Mouse (Mus musculus) forebrain, embryonic 11.5 days (tissue): ENCODE results near the gene Atp8b5. TPM values are rescaled to one million over a fixed set of nuclear protein-coding genes. Genes with fewer than 3 reads are reported as not detected.

Experiments used
- ATAC-seq: fragments of 200-750 bp; cut with Nextera tagmentation; replicated peaks from 2 replicates; pipeline ENCODE4 v1.8.0; 2017; ENCODE audit warnings: moderate TSS enrichment; ENCODE audit not compliant: low FRiP score
- DNase-seq: peaks from one replicate; pipeline ENCODE4 v3.0.0-alpha.2; 2017; ENCODE audit warnings: low spot score
- H3K27ac ChIP-seq: fragments of 300-500 bp; sonication (generic); 2 replicates; pipeline ENCODE4 v1.5.1; 2014; ENCODE audit warnings: low read depth, low read length
- H3K27me3 ChIP-seq: fragments of 300-500 bp; sonication (generic); 2 replicates; pipeline ENCODE4 v1.6.1; 2014; ENCODE audit warnings: mild to moderate bottlenecking, low read length, mixed read lengths; ENCODE audit not compliant: control insufficient read depth, insufficient read depth
- H3K36me3 ChIP-seq: fragments of 300-500 bp; sonication (generic); 2 replicates; pipeline ENCODE4 v1.6.1; 2014; ENCODE audit warnings: mild to moderate bottlenecking, low read length, moderate library complexity, mixed read lengths; ENCODE audit not compliant: control insufficient read depth, insufficient read depth
- H3K4me1 ChIP-seq: fragments of 300-500 bp; sonication (generic); replicated peaks from 2 replicates; pipeline ENCODE4 v1.6.1; 2014; ENCODE audit warnings: low read length, mixed read lengths; ENCODE audit not compliant: control insufficient read depth, insufficient read depth
- H3K4me2 ChIP-seq: fragments of 300-500 bp; sonication (generic); 2 replicates; pipeline ENCODE4 v1.6.1; 2014; ENCODE audit warnings: low read depth, mild to moderate bottlenecking, low read length, moderate library complexity, mixed read lengths; ENCODE audit not compliant: severe bottlenecking
- H3K4me3 ChIP-seq: fragments of 300-500 bp; sonication (generic); 2 replicates; pipeline ENCODE4 v1.5.1; 2014; ENCODE audit warnings: low read depth, low read length
- H3K9ac ChIP-seq: fragments of 300-500 bp; sonication (generic); 2 replicates; pipeline ENCODE4 v1.6.1; 2014; ENCODE audit warnings: low read length
- H3K9me3 ChIP-seq: fragments of 300-500 bp; sonication (generic); 2 replicates; pipeline ENCODE4 v1.6.1; 2016; ENCODE audit warnings: low read length, mixed read lengths; ENCODE audit not compliant: control insufficient read depth
- WGBS: fragments of 180-500 bp; shearing (Covaris S2); extraction: QIAGEN DNeasy Blood & Tissue Kit; methylation state at CpG from one replicate; pipeline ENCODE4 v1.1.7; 2014; 5-methylcytosine and 5-hydroxymethylcytosine counted together
- polyA plus RNA-seq: library from polyadenylated mRNA; unstranded; fragments of >200 nt; fragmentation: Nextera tagmentation; extraction: Ambion mirVana; gene quantifications from 2 replicates; pipeline ENCODE4 v1.2.1, GENCODE M21; 2014

Gene Atp8b5
- polyA plus RNA-seq, 1 experiment from 2014 or later, result 0.60 TPM

- WGBS, result 22% methylated on average over 2 of the region's 2 CpGs
- Histone ChIP-seq H3K9me3 (no peaks in the 10 kb centered on the region), H3K4me3 (peak overlapping the region; percentile 35), H3K9ac (0 out of 2 replicates have a peak overlapping the region, but pooled peaks have one; percentile 10), H3K27me3 (no peaks in the 10 kb centered on the region), H3K4me2 (peak overlapping the region; percentile 67; the same call in 1 of the 2 replicates), H3K36me3 (no peaks in the 10 kb centered on the region), H3K4me1 (no peaks in the 10 kb centered on the region; the same call in 1 of the 2 replicates), H3K27ac (no peak overlapping the region)
- ATAC-seq, result no peak
- DNase-seq, result no peak
Observed at GRCm38 (mm10) chr4:43267323-43267658, 332 bp downstream of the Atp8b5 start.

DNA sequence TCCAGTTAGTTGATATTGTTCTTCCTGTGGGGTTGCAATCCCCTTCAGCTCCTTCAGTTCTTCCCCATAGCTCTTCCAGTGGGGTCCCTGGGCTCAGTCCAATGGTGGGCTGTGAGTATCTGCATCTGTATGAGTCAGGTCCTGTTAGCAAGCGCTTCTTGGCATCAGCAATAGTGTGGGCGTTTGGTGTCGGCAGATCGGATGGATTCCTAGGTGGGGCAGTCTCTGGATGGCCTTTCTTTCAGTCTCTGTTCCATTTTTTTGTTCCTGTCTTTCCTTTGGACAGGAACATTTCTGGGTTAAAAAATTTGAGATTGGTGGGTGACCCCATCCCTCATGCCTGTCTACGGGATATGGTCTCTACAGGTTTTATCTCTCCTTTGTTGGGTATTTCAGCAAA, 18.5 kb downstream of the Atp8b5 start:
- WGBS, result 99% methylated on average over 5 of the region's 5 CpGs
- DNase-seq, result no peak
- no peaks in the 10 kb centered on the region for H3K27me3 ChIP-seq
- no peaks in the 10 kb centered on the region for H3K36me3 ChIP-seq
- H3K4me3 ChIP-seq, result no peak overlapping the region
- no peak overlapping the region for H3K9ac ChIP-seq
- H3K4me1 ChIP-seq, result no peaks in the 10 kb centered on the region
- H3K9me3 ChIP-seq, result no peaks in the 10 kb centered on the region
- no peak overlapping the region for H3K4me2 ChIP-seq
- ATAC-seq, result no peak
- H3K27ac ChIP-seq, result no peak overlapping the region

DNA sequence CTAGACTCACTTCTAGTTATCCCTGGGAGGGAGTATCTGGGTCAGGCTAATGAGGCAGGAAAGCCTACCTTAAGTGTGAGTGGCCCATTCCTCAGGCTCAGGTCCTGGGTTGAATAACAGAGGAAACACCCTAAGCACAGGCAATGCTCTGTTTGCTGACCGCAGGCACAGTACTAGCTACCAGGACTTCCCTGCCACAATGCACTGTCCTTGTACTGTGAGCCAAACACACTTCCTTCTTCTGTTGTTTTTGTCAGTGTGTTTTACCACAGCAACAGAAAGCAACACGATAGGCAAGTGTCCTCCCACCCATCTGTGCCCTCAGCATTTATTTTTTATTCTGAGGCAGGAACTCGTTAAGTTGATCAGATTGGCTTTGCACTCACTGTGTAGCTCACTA, 20.3 kb downstream of the Atp8b5 start:
- 67% methylated on average over 3 of the region's 3 CpGs for WGBS
- Histone ChIP-seq H3K4me2 (no peak overlapping the region), H3K27me3 (no peaks in the 10 kb centered on the region), H3K4me3 (no peak overlapping the region), H3K36me3 (no peaks in the 10 kb centered on the region), H3K9me3 (no peaks in the 10 kb centered on the region), H3K4me1 (no peaks in the 10 kb centered on the region), H3K27ac (no peak overlapping the region), H3K9ac (no peak overlapping the region)
- ATAC-seq (no peak), DNase-seq (no peak)

- Histone ChIP-seq H3K27me3 (no peaks in the 10 kb centered on the region), H3K4me3 (no peak overlapping the region), H3K36me3 (no peaks in the 10 kb centered on the region), H3K9ac (no peak overlapping the region), H3K9me3 (no peaks in the 10 kb centered on the region), H3K4me2 (no peak overlapping the region), H3K27ac (no peak overlapping the region), H3K4me1 (no peaks in the 10 kb centered on the region)
- ATAC-seq, result no peak
- 39% methylated on average over 6 of the region's 6 CpGs for WGBS
- no peak for DNase-seq
Observed at GRCm38 (mm10) chr4:43294001-43294400, 27.0 kb downstream of the Atp8b5 start.

DNA sequence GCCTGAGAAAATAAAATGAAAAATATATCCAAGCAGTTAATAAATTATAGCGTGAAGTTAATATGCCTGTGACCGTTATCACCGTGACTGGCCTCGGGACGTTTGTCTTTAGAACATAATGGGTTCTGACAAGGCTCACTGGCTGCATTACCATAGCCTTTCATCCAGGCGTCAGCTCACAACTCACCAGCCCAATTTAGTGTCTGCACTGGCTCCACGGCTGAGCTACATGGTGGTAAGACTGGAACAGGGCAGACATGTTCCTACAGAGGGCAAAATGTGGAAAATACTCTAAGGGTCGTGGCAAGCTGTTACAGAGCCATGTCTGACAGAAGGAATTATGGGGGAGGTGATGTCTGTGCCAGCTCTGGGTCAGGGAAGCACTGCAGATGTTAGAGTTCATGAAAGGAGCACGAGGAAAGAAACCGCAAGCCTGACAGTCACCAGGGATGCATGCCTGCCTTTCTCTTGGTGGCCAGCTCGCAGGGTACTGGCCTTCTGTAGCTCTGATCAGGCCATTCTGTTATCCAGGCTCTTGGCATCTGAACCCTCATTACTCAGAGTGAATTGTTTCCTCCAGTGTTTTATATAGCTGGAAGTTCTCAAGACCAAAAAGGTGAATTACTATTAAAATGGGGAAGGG, 42.9 kb downstream of the Atp8b5 start:
- Histone ChIP-seq H3K4me1 (0 out of 2 replicates have a peak, but pooled peaks cover 3% of the 10 kb centered on the region), H3K36me3 (no peaks in the 10 kb centered on the region), H3K27me3 (no peaks in the 10 kb centered on the region), H3K27ac (0 out of 2 replicates have a peak overlapping the region, but pooled peaks have one; percentile 8), H3K9me3 (no peaks in the 10 kb centered on the region), H3K9ac (no peak overlapping the region), H3K4me3 (no peak overlapping the region), H3K4me2 (no peak overlapping the region)
- WGBS, result 56% methylated on average over 11 of the region's 11 CpGs
- no peak for ATAC-seq
- DNase-seq, result no peak

DNA sequence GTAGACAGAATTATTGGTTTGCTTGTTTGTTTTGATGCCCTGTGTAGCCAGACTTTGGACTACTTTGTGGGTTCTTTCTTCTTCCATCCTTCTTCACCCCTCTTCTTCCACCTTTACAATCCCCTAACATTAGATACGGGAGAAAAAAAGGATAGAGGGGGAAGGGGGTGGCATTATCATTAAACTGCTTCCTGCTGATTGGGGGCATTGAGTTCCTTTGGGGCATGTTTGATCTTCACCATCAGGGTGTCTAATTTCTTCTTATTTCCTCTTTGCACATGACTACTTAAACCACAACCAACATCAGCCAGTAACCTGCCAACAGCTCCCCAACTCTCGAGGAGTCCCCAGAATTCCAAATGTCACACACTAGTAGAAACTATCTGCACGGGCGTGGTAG, 54.6 kb downstream of the Atp8b5 start:
- ATAC-seq (no peak), DNase-seq (no peak)
- Histone ChIP-seq H3K9me3 (no peaks in the 10 kb centered on the region), H3K36me3 (no peaks in the 10 kb centered on the region), H3K27me3 (no peaks in the 10 kb centered on the region), H3K9ac (no peak overlapping the region), H3K4me3 (no peak overlapping the region), H3K4me2 (no peak overlapping the region), H3K4me1 (no peaks in the 10 kb centered on the region), H3K27ac (no peak overlapping the region)
- WGBS, result 91% methylated on average over 4 of the region's 4 CpGs

DNA sequence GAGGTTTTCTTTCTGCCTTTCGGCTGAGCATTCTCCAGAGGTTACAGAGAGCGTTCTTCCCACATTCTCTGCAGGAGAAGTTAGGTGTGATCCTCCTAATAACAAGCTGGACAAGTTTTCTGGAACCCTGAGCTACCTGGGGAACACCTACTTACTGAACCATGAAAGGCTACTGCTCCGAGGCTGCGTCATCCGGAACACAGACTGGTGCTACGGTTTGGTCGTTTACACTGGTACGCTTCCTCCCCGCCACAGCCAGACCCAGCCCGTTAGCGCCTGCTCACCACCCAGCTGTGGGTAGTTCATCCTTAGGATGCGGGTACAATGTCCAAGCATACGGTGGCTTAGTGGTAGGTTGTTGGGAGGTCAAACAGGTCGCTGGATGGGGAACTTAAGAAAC, 55.4 kb downstream of the Atp8b5 start:
- WGBS, result 89% methylated on average over 14 of the region's 14 CpGs
- Histone ChIP-seq H3K27ac (no peak overlapping the region), H3K4me3 (no peak overlapping the region), H3K36me3 (no peaks in the 10 kb centered on the region), H3K4me1 (no peaks in the 10 kb centered on the region), H3K9me3 (no peaks in the 10 kb centered on the region), H3K27me3 (no peaks in the 10 kb centered on the region), H3K4me2 (no peak overlapping the region), H3K9ac (no peak overlapping the region)
- DNase-seq, result no peak
- ATAC-seq, result no peak

- no peak overlapping the region for H3K27ac ChIP-seq
- H3K4me1 ChIP-seq, result no peaks in the 10 kb centered on the region
- DNase-seq, result no peak
- no peak for ATAC-seq
- H3K4me2 ChIP-seq, result no peak overlapping the region
- H3K27me3 ChIP-seq, result no peaks in the 10 kb centered on the region
- no peak overlapping the region for H3K9ac ChIP-seq
- WGBS, result 95% methylated on average over 2 of the region's 2 CpGs
- no peaks in the 10 kb centered on the region for H3K36me3 ChIP-seq
- no peaks in the 10 kb centered on the region for H3K9me3 ChIP-seq
- H3K4me3 ChIP-seq, result no peak overlapping the region
Observed at GRCm38 (mm10) chr4:43327118-43327517, 60.2 kb downstream of the Atp8b5 start.

GRCm38 (mm10) chr4:43334771-43335170, 67.8 kb downstream of the Atp8b5 start:
- no peak overlapping the region for H3K9ac ChIP-seq
- H3K4me2 ChIP-seq, result no peak overlapping the region
- DNase-seq (no peak), ATAC-seq (no peak)
- H3K36me3 ChIP-seq, result no peaks in the 10 kb centered on the region
- peaks cover 5% of the 10 kb centered on the region for H3K9me3 ChIP-seq
- WGBS, result 47% methylated on average over 2 of the region's 2 CpGs
- no peak overlapping the region for H3K27ac ChIP-seq
- no peaks in the 10 kb centered on the region for H3K27me3 ChIP-seq
- H3K4me1 ChIP-seq, result no peaks in the 10 kb centered on the region
- no peak overlapping the region for H3K4me3 ChIP-seq
